Comparison of ENCODE assay signal across 20 mouse cellular contexts in genomic region chr13:44407307-44407706, GRCm38 (mm10).
A peak's percentile ranks its signal among the peaks of the same experiment; 100 is the strongest.
DNase-seq lines count a peak whose midpoint lies in the region; ATAC-seq and TF ChIP-seq lines count a peak whose summit lies in the region.
"Had no signal": no experiment of that assay in that cellular context is flagged by ENCODE, and none has a peak within 500 bp of the region (broad histone marks: within the 10 kb centered on the region; RNA-seq: fewer than 3 reads in every experiment).

No protein-coding gene starts in this region.

- no peaks in the 10 kb centered on the region for H3K36me3 ChIP-seq in ES-E14 (ENCODE audit: control insufficient read depth, insufficient read depth, low read length, poor library complexity, severe bottlenecking)
- H3K36me3 ChIP-seq: embryonic facial prominence, embryonic 10.5 days; embryonic facial prominence, embryonic 12.5 days had no signal

- H3K9ac ChIP-seq in ES-E14 (ENCODE audit: insufficient read depth, low read depth, low read length, poor library complexity, severe bottlenecking), result no peak overlapping the region
- H3K9ac ChIP-seq: embryonic facial prominence, embryonic 12.5 days; forebrain, embryonic 13.5 days had no signal

- peak; percentile 67 for DNase-seq in 416B (ENCODE audit: low read depth)
- no peak for DNase-seq in ES-E14 (ENCODE audit: low read depth, low spot score)
- no peak for DNase-seq in spleen, adult 18-20 months
- no peak for DNase-seq in adrenal gland, adult 2 months
- DNase-seq in cerebellum, postnatal 36 days, result no peak
- DNase-seq: adrenal gland, adult 8-10 months; adrenal gland, postnatal 25 days; B cell, adult 2 months; cerebellum, adult 11-12 months; cerebellum, adult 2 months; cerebellum, adult 9-10 months; cerebellum, postnatal 10 days; cerebellum, postnatal 25 days had no signal

- in situ Hi-C loops in ES-E14 (cut with MboI; ENCODE audit: low sequenced_read_pairs in 2 of 2, unreplicated experiment in 2 of 2), result no loop called here

- H3K4me3 ChIP-seq in ES-E14 (ENCODE audit: insufficient read depth in 1 of 2, low read depth in 1 of 2, low read length in 2 of 2, poor library complexity in 1 of 2, severe bottlenecking in 1 of 2), result no peak overlapping the region
- H3K4me3 ChIP-seq: embryonic facial prominence, embryonic 10.5 days; embryonic facial prominence, embryonic 12.5 days; forebrain, embryonic 13.5 days had no signal

- H3K4me1 ChIP-seq in ES-E14 (ENCODE audit: control insufficient read depth in 2 of 2, insufficient read depth in 2 of 2, low read length in 2 of 2, poor library complexity in 1 of 2), result peaks cover 5 to 13% of the 10 kb centered on the region in 2 experiments; a peak in 3 of 4 replicates
- H3K4me1 ChIP-seq: forebrain, embryonic 13.5 days had no signal

- H3K9me3 ChIP-seq in ES-E14 (ENCODE audit: control insufficient read depth, insufficient read depth, low read depth, low read length), result no peaks in the 10 kb centered on the region
- H3K9me3 ChIP-seq: embryonic facial prominence, embryonic 10.5 days; embryonic facial prominence, embryonic 12.5 days; forebrain, embryonic 13.5 days had no signal

- 0 out of 2 replicates have a peak, but pooled peaks have one; percentile 53 for ATAC-seq in common myeloid progenitor, adult 5-6 weeks (replicated peaks; ENCODE audit: low read depth, poor library complexity, severe bottlenecking)
- ATAC-seq in megakaryocyte progenitor cell, adult 5-6 weeks (replicated peaks; ENCODE audit: poor library complexity), result peak; percentile 48
- ATAC-seq: CD4-positive, CD25-positive, alpha-beta regulatory T cell, adult 4 months; forebrain, embryonic 13.5 days; forebrain, embryonic 16.5 days had no signal

- no peak overlapping the region for H3K27ac ChIP-seq in ES-E14 (ENCODE audit: insufficient read depth, low read depth, low read length, poor library complexity, severe bottlenecking)
- H3K27ac ChIP-seq: embryonic facial prominence, embryonic 10.5 days; embryonic facial prominence, embryonic 12.5 days; forebrain, embryonic 13.5 days had no signal

TF ChIP-seq in ES-E14, 5 proteins besides CTCF, POLR2A, EP300 and RAD21:
- TF ChIP-seq ZNF384 (IDR thresholded peaks at IDR 0.05; ENCODE audit: low read depth, low read length) (0 out of 2 replicates have a peak, but pooled peaks have one; percentile 46), CHD2 (IDR thresholded peaks at IDR 0.05; ENCODE audit: low read depth, low read length) (no peak)
